Mouse (Mus musculus): Measurements from ENCODE around the gene Atf1. TPM values are rescaled to one million over a fixed set of nuclear protein-coding genes. Genes with fewer than 3 reads are reported as not detected.

The Atf1 gene
- polyA plus RNA-seq, 1 experiment from 2014 or later: 14.4 TPM

DNA sequence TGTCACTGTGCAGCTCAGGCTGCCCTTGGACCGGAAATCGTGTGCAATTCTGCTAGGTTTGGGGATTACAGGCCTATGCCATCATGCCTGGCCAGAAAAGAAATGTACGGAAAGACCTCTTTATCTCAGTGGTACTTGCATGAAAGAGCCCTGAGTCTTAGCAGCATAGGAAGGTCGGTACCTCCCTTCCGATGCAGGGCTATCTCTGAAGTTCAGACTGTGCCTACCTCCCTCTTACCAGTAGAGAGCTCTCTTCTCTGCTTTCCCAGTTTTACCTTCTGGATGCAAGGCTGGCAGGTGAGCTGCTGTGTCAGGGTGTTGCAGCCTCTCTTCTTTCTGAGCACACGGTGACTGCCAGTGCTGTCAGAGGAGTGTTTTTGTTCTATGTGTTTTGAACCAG, 14.2 kb downstream of the Atf1 start:
- Histone ChIP-seq H3K4me2 (ENCODE audit: low read length) (no peak overlapping the region), H3K9me3 (ENCODE audit: control insufficient read depth, low read length) (no peaks in the 10 kb centered on the region), H3K4me1 (ENCODE audit: control insufficient read depth, insufficient read depth, low read length) (no peaks in the 10 kb centered on the region), H3K27ac (replicated peaks; ENCODE audit: low read depth, low read length) (no peak overlapping the region), H3K9ac (replicated peaks; ENCODE audit: low read length) (no peak overlapping the region), H3K27me3 (ENCODE audit: control insufficient read depth, insufficient read depth, low read length) (no peaks in the 10 kb centered on the region), H3K4me3 (replicated peaks; ENCODE audit: low read depth, low read length) (no peak overlapping the region), H3K36me3 (ENCODE audit: control insufficient read depth, insufficient read depth, low read length) (peaks cover 68% of the 10 kb centered on the region)
- no peak for DNase-seq
- no peak for ATAC-seq (ENCODE audit: low FRiP score, low TSS enrichment)
- 93% methylated on average over 6 of the region's 6 CpGs for WGBS

DNA sequence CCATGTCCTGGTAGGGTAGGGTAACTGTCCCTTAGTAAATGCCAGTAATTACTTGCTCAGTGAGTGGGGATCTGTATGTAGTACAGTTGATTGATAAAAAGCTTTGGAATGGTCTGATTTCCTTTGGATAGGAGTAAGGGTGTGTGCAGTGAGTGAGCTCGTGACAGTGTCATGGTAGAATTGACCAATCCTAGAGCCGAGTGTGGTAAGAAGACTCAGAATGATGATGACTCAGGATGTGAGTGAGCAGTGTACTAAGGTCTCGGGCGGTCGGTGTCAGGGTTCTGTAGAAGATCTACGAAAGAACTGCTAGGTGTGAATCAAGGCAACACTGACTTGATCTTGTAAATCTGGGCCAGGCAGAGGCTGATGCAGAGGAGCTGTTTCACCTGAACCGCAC, 18.3 kb downstream of the Atf1 start:
- no peak overlapping the region for H3K27ac ChIP-seq (replicated peaks; ENCODE audit: low read depth, low read length)
- no peak overlapping the region for H3K9ac ChIP-seq (replicated peaks; ENCODE audit: low read length)
- H3K36me3 ChIP-seq (ENCODE audit: control insufficient read depth, insufficient read depth, low read length): peaks cover 78% of the 10 kb centered on the region
- H3K27me3 ChIP-seq (ENCODE audit: control insufficient read depth, insufficient read depth, low read length): no peaks in the 10 kb centered on the region
- H3K4me2 ChIP-seq (ENCODE audit: low read length): no peak overlapping the region
- DNase-seq: no peak
- WGBS: 97% methylated on average over 7 of the region's 7 CpGs
- H3K9me3 ChIP-seq (ENCODE audit: control insufficient read depth, low read length): no peaks in the 10 kb centered on the region
- H3K4me3 ChIP-seq (replicated peaks; ENCODE audit: low read depth, low read length): no peak overlapping the region
- no peak for ATAC-seq (ENCODE audit: low FRiP score, low TSS enrichment)
- H3K4me1 ChIP-seq (ENCODE audit: control insufficient read depth, insufficient read depth, low read length): no peaks in the 10 kb centered on the region

DNA sequence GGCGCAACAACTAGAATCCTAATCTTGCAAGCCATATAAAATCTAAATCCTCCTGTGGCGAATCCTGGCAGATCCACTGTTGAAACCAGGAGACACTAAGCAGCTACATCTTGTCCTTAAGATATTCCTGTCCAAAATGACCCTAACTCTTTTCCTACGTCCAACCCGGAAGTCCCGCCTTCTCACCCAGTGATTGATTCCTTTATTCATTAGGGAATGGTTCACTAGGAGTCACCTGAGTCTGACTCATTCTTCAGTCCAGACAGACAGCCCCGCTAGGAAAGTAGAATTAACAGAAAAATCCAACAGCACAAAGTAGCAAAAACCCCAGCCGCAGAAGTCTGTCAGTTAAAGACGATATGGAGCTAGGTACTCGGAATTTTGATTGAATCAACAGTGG, 19.7 kb downstream of the Atf1 start:
- Histone ChIP-seq H3K27me3 (ENCODE audit: control insufficient read depth, insufficient read depth, low read length) (no peaks in the 10 kb centered on the region), H3K4me1 (ENCODE audit: control insufficient read depth, insufficient read depth, low read length) (no peaks in the 10 kb centered on the region), H3K4me2 (ENCODE audit: low read length) (no peak overlapping the region), H3K27ac (replicated peaks; ENCODE audit: low read depth, low read length) (no peak overlapping the region), H3K9ac (replicated peaks; ENCODE audit: low read length) (no peak overlapping the region), H3K9me3 (ENCODE audit: control insufficient read depth, low read length) (no peaks in the 10 kb centered on the region), H3K4me3 (replicated peaks; ENCODE audit: low read depth, low read length) (no peak overlapping the region), H3K36me3 (ENCODE audit: control insufficient read depth, insufficient read depth, low read length) (peaks cover 81% of the 10 kb centered on the region)
- WGBS: 95% methylated on average over 9 of the region's 9 CpGs
- ATAC-seq (ENCODE audit: low FRiP score, low TSS enrichment) (no peak), DNase-seq (no peak)

DNA sequence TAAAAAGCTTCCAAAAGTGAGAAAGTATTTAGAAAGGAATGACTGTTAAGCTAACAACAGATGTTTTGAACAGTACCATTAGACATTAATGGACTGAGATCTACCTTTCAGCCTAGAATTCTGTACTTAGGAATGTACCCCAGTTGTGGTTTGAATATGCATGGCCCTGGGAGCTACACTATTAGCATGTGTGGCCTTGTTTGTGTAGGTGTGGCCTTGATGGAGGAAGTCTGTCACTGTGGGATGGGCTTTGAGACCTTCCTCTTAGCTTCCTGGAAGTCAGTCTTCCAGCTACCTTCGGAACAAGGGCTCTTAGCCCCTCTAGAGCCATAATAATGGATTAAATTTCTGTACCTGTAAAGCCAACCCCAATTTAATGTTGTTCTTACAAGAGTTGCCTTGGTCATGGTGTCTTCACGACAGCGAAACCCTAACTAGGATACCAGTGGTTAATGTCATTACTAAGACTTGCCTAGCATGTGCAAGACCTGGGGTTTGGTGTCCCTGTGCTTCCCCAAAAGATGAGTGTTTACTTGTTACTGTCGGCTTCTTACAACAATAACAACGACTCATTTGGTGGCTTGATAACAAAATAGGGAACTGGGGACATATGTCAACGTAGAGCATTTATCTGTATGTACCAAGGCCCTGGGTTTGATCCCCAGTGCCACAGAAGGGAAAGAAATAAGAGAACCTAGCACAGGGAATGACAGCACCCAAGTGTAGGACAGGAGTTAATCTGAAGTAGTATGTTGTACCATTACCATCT, 21.2 kb downstream of the Atf1 start:
- Histone ChIP-seq H3K27ac (replicated peaks; ENCODE audit: low read depth, low read length) (no peak overlapping the region), H3K36me3 (ENCODE audit: control insufficient read depth, insufficient read depth, low read length) (peaks cover 89% of the 10 kb centered on the region), H3K4me3 (replicated peaks; ENCODE audit: low read depth, low read length) (no peak overlapping the region), H3K9ac (replicated peaks; ENCODE audit: low read length) (no peak overlapping the region), H3K4me2 (ENCODE audit: low read length) (no peak overlapping the region), H3K4me1 (ENCODE audit: control insufficient read depth, insufficient read depth, low read length) (no peaks in the 10 kb centered on the region), H3K27me3 (ENCODE audit: control insufficient read depth, insufficient read depth, low read length) (no peaks in the 10 kb centered on the region), H3K9me3 (ENCODE audit: control insufficient read depth, low read length) (no peaks in the 10 kb centered on the region)
- no peak for ATAC-seq (ENCODE audit: low FRiP score, low TSS enrichment)
- WGBS: 97% methylated on average over 6 of the region's 6 CpGs
- no peak for DNase-seq

DNA sequence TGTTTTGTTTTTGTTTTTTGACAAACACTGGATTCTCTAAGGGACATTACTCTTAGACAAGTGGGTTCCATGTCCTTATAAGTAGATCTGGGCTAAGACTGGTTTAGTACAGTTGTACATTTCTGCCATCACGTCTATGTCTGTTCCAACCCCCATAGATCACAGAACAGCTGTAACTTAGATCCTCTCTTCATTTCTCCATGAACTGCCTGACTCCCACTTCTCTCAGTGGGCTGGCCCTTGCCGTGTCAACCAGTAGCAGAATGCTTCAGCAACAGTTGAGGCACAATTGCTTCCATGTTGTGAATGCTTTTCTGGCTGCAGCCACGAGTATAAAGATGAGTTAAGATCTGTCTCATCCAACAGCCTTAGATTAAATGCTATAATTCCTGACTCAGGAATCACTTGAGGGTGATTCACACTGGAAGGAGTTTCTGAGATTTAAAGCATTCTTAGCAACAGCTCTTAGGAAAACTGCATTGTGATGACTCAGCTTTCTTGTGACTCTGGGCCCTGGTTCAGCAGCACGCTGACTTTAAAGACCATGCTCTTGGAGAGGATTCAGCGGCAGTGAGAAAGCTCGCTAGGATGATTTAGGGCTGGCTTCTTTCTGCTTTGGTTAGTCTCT, 23.6 kb downstream of the Atf1 start:
- no peak overlapping the region for H3K4me2 ChIP-seq (ENCODE audit: low read length)
- H3K36me3 ChIP-seq (ENCODE audit: control insufficient read depth, insufficient read depth, low read length): peaks cover 95% of the 10 kb centered on the region
- H3K4me3 ChIP-seq (replicated peaks; ENCODE audit: low read depth, low read length): no peak overlapping the region
- no peak overlapping the region for H3K27ac ChIP-seq (replicated peaks; ENCODE audit: low read depth, low read length)
- 96% methylated on average over 6 of the region's 6 CpGs for WGBS
- no peak for ATAC-seq (ENCODE audit: low FRiP score, low TSS enrichment)
- H3K4me1 ChIP-seq (ENCODE audit: control insufficient read depth, insufficient read depth, low read length): no peaks in the 10 kb centered on the region
- no peak for DNase-seq
- no peaks in the 10 kb centered on the region for H3K9me3 ChIP-seq (ENCODE audit: control insufficient read depth, low read length)
- H3K27me3 ChIP-seq (ENCODE audit: control insufficient read depth, insufficient read depth, low read length): no peaks in the 10 kb centered on the region
- no peak overlapping the region for H3K9ac ChIP-seq (replicated peaks; ENCODE audit: low read length)

DNA sequence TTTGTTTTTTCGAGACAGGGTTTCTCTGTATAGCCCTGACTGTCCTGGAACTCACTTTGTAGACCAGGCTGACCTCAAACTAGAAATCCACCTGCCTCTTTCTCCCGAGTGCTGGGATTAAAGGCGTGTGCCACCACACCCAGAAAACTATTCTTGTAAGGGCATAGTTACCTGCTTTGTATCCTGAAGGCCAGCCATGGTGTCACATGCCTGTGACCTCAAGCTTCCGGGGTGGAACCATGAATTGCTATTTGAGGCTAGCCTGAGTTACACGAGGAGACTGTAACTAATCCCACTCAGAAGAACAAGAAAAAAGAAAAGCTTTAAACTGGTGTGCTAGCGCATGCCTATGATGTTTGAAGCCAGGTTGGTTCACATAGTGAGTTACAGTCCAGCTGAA, 28.8 kb downstream of the Atf1 start:
- WGBS: 90% methylated on average over 6 of the region's 6 CpGs
- ATAC-seq (ENCODE audit: low FRiP score, low TSS enrichment): no peak
- H3K36me3 ChIP-seq (ENCODE audit: control insufficient read depth, insufficient read depth, low read length): peaks cover 76% of the 10 kb centered on the region

DNA sequence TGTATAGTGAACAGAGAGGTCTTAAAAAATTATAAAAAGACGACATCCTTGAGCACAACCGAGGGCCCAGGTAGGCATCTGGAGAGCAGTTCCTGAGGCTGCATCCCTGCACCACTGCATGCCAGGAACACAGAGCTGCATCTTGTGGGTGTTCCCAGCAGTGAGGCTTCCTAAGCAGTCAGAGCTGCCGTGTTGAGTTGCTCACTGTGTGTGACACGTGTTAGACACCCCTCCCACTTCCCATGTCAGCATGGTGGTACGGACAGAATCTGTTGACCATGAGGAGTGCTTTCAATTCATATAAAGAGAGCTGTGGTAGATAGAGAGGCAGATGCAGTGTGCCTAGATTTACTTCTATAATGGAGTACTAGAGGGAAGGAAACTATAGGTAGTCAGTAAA, 29.7 kb downstream of the Atf1 start:
- no peaks in the 10 kb centered on the region for H3K9me3 ChIP-seq (ENCODE audit: control insufficient read depth, low read length)
- no peak overlapping the region for H3K27ac ChIP-seq (replicated peaks; ENCODE audit: low read depth, low read length)
- WGBS: 91% methylated on average over 5 of the region's 5 CpGs
- H3K9ac ChIP-seq (replicated peaks; ENCODE audit: low read length): no peak overlapping the region
- peaks cover 72% of the 10 kb centered on the region for H3K36me3 ChIP-seq (ENCODE audit: control insufficient read depth, insufficient read depth, low read length)
- no peaks in the 10 kb centered on the region for H3K4me1 ChIP-seq (ENCODE audit: control insufficient read depth, insufficient read depth, low read length)
- H3K27me3 ChIP-seq (ENCODE audit: control insufficient read depth, insufficient read depth, low read length): no peaks in the 10 kb centered on the region
- no peak for DNase-seq
- no peak for ATAC-seq (ENCODE audit: low FRiP score, low TSS enrichment)
- H3K4me2 ChIP-seq (ENCODE audit: low read length): no peak overlapping the region
- H3K4me3 ChIP-seq (replicated peaks; ENCODE audit: low read depth, low read length): no peak overlapping the region

More for the DNA sequence above, 28.8 kb downstream of the Atf1 start:
- Histone ChIP-seq H3K27me3 (ENCODE audit: control insufficient read depth, insufficient read depth, low read length) (no peaks in the 10 kb centered on the region), H3K4me1 (ENCODE audit: control insufficient read depth, insufficient read depth, low read length) (no peaks in the 10 kb centered on the region), H3K27ac (replicated peaks; ENCODE audit: low read depth, low read length) (no peak overlapping the region), H3K4me2 (ENCODE audit: low read length) (no peak overlapping the region), H3K4me3 (replicated peaks; ENCODE audit: low read depth, low read length) (no peak overlapping the region), H3K9ac (replicated peaks; ENCODE audit: low read length) (no peak overlapping the region), H3K9me3 (ENCODE audit: control insufficient read depth, low read length) (no peaks in the 10 kb centered on the region)
- no peak for DNase-seq

DNA sequence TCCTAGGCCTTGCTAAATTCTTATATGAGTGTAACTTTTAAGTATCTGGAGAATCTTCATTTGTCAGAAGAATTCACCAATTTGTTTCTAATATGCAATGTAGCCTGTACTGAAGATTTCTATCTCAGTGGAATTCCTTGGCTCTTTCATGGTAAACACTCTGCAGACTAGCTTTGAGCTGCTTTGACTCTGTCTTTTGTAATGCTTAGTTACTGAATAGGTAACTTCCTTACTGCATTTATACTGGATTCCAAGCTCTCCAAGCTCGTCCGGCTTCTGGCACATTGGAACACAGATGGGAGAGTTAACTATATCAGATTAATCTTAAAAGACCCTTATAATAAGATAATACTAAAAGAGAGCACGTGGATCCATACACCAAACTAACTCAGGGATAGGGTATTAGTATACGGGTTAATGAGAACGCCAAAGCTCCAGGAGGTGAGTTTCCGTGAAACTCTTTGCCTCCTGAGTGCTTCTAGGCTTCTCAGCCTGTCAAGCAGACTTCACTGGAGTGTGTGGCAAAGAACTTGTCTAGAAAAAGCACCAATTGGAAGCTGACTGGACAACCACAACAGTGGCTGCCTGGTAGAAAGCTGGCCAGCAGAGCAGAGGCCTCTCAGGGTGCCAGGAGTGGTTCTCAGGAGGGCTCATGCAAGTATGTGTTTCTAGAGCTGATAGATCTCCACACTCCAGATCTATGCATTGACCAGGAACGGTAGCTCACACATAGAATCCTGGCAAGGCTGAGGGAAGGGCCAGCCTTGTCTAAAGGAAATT, 31.2 kb downstream of the Atf1 start:
- H3K4me2 ChIP-seq (ENCODE audit: low read length): no peak overlapping the region
- DNase-seq (no peak), ATAC-seq (ENCODE audit: low FRiP score, low TSS enrichment) (no peak)
- H3K4me1 ChIP-seq (ENCODE audit: control insufficient read depth, insufficient read depth, low read length): no peaks in the 10 kb centered on the region
- peaks cover 60% of the 10 kb centered on the region for H3K36me3 ChIP-seq (ENCODE audit: control insufficient read depth, insufficient read depth, low read length)
- H3K4me3 ChIP-seq (replicated peaks; ENCODE audit: low read depth, low read length): no peak overlapping the region
- no peak overlapping the region for H3K9ac ChIP-seq (replicated peaks; ENCODE audit: low read length)
- H3K27ac ChIP-seq (replicated peaks; ENCODE audit: low read depth, low read length): no peak overlapping the region
- H3K9me3 ChIP-seq (ENCODE audit: control insufficient read depth, low read length): no peaks in the 10 kb centered on the region
- no peaks in the 10 kb centered on the region for H3K27me3 ChIP-seq (ENCODE audit: control insufficient read depth, insufficient read depth, low read length)
- 97% methylated on average over 7 of the region's 7 CpGs for WGBS

Measured in midbrain, embryonic 14.5 days (tissue).